Mouse (Mus musculus): Measurements from ENCODE around the gene Ptn.
"Not testable (repeated sequence)": the region's sequence is repeated elsewhere in the genome, so short reads cannot be mapped to it uniquely, and the experiment has no call there.

Ptn gene

GRCm38 (mm10) chr6:36755001-36755885, 54.8 kb downstream of the Ptn start:
- no peak for DNase-seq (ENCODE audit: low read depth, low spot score)

GRCm38 (mm10) chr6:36752887-36753286, 57.1 kb downstream of the Ptn start:
- no peak for DNase-seq (ENCODE audit: low read depth, low spot score)

- no peak for DNase-seq (ENCODE audit: low read depth, low spot score)
Measured at GRCm38 (mm10) chr6:36739811-36740210, 70.2 kb downstream of the Ptn start.

- no peak for DNase-seq (ENCODE audit: low read depth, low spot score)
Measured at GRCm38 (mm10) chr6:36736763-36737162, 73.3 kb downstream of the Ptn start.

- not testable (repeated sequence) for DNase-seq (ENCODE audit: low read depth, low spot score)
Measured at GRCm38 (mm10) chr6:36735622-36736021, 74.4 kb downstream of the Ptn start.

GRCm38 (mm10) chr6:36729811-36730210, 80.2 kb downstream of the Ptn start:
- not testable (repeated sequence) for DNase-seq (ENCODE audit: low read depth, low spot score)

GRCm38 (mm10) chr6:36728079-36728478, 81.9 kb downstream of the Ptn start:
- DNase-seq (ENCODE audit: low read depth, low spot score) = no peak

- no peak for DNase-seq (ENCODE audit: low read depth, low spot score)
Measured at GRCm38 (mm10) chr6:36725509-36726160, 84.4 kb downstream of the Ptn start.

- no peak for DNase-seq (ENCODE audit: low read depth, low spot score)
Measured at GRCm38 (mm10) chr6:36722769-36723549, 87.1 kb downstream of the Ptn start.

- DNase-seq (ENCODE audit: low read depth, low spot score) = no peak
Measured at GRCm38 (mm10) chr6:36713329-36713728, 96.7 kb downstream of the Ptn start.

GRCm38 (mm10) chr6:36695481-36695880, 114.5 kb downstream of the Ptn start:
- DNase-seq (ENCODE audit: low read depth, low spot score) = no peak

- no peak for DNase-seq (ENCODE audit: low read depth, low spot score)
Measured at GRCm38 (mm10) chr6:36691497-36691896, 118.5 kb downstream of the Ptn start.

GRCm38 (mm10) chr6:36690941-36691340, 119.1 kb downstream of the Ptn start:
- DNase-seq (ENCODE audit: low read depth, low spot score) = no peak

GRCm38 (mm10) chr6:36676710-36677691, 133.0 kb downstream of the Ptn start:
- no peak for DNase-seq (ENCODE audit: low read depth, low spot score)

- no peak for DNase-seq (ENCODE audit: low read depth, low spot score)
Measured at GRCm38 (mm10) chr6:36672399-36673221, 137.4 kb downstream of the Ptn start.

GRCm38 (mm10) chr6:36671274-36671673, 138.7 kb downstream of the Ptn start:
- no peak for DNase-seq (ENCODE audit: low read depth, low spot score)

Data from CD4-positive helper T cell, adult 2 months (primary cell).